Mouse (Mus musculus) lung, adult 2 months (tissue): Measurements from ENCODE around the gene Pts.

Experiments
- CTCF ChIP-seq: fragments of 200-500 bp; IDR thresholded peaks from 2 replicates; pipeline ENCODE4 v1.5.1; 2011; ENCODE audit warnings: mild to moderate bottlenecking, low read length, control low read depth; ENCODE audit not compliant: insufficient read depth
- POLR2A ChIP-seq: fragments of 200-500 bp; IDR thresholded peaks from 2 replicates; pipeline ENCODE4 v1.6.1; 2011; ENCODE audit warnings: low read depth, mild to moderate bottlenecking, control low read depth, low read length, borderline replicate concordance; ENCODE audit errors: extremely low read depth

- TF ChIP-seq CTCF: no peak
- no peak for TF ChIP-seq POLR2A
Observed at GRCm38 (mm10) chr9:50491531-50492045, 36.9 kb downstream of the Pts start.
